In genomic region chr10:82910198-82910597, GRCm38 (mm10) we compare ENCODE assay signal across 10 mouse cellular contexts. TPM values are rescaled to one million over a fixed set of nuclear protein-coding genes. Genes with fewer than 3 reads are reported as not detected.
DNase-seq lines count a peak whose midpoint lies in the region; ATAC-seq and TF ChIP-seq lines count a peak whose summit lies in the region.
"Had no signal": no experiment of that assay in that cellular context is flagged by ENCODE, and none has a peak within 500 bp of the region (broad histone marks: within the 10 kb centered on the region; RNA-seq: fewer than 3 reads in every experiment).

No protein-coding gene starts in this region.

- H3K4me1 ChIP-seq in intestine, postnatal 0 days (replicated peaks; ENCODE audit: control insufficient read depth, insufficient read depth, low read length), result no peaks in the 10 kb centered on the region; the same call in 1 of the 2 replicates
- H3K4me1 ChIP-seq in intestine, embryonic 16.5 days (ENCODE audit: control insufficient read depth, insufficient read depth, low read length), result no peaks in the 10 kb centered on the region
- no peaks in the 10 kb centered on the region for H3K4me1 ChIP-seq in stomach, postnatal 0 days (replicated peaks; ENCODE audit: control insufficient read depth, insufficient read depth)

- ATAC-seq in intestine, postnatal 0 days, result no peak
- ATAC-seq in intestine, embryonic 16.5 days, result no peak
- no peak for ATAC-seq in stomach, postnatal 0 days (ENCODE audit: low FRiP score, low TSS enrichment)
- ATAC-seq in frontal cortex, adult (ENCODE audit: low TSS enrichment), result no peak

- H3K27ac ChIP-seq in intestine, postnatal 0 days (ENCODE audit: low read depth, low read length), result no peak overlapping the region
- no peak overlapping the region for H3K27ac ChIP-seq in intestine, embryonic 16.5 days (ENCODE audit: low read length)
- H3K27ac ChIP-seq in stomach, postnatal 0 days (replicated peaks), result no peak overlapping the region
- H3K27ac ChIP-seq: liver, embryonic 15.5 days had no signal

- intact Hi-C loops in gastrocnemius, postnatal 14 days (cut with DNase I; ENCODE audit: low total_unique reads), result loop anchor here (5.0 kb wide), 2 partner anchors 272 to 292 kb away; no protein-coding TSS in a partner anchor

- H3K9me3 ChIP-seq in intestine, postnatal 0 days (ENCODE audit: control insufficient read depth), result no peaks in the 10 kb centered on the region
- no peaks in the 10 kb centered on the region for H3K9me3 ChIP-seq in intestine, embryonic 16.5 days (ENCODE audit: control insufficient read depth, low read length)
- H3K9me3 ChIP-seq in stomach, postnatal 0 days (ENCODE audit: control insufficient read depth, low read length), result no peaks in the 10 kb centered on the region
- H3K9me3 ChIP-seq: liver, embryonic 15.5 days had no signal

- H3K4me2 ChIP-seq in intestine, postnatal 0 days (replicated peaks; ENCODE audit: low read depth), result no peak overlapping the region
- no peak overlapping the region for H3K4me2 ChIP-seq in intestine, embryonic 16.5 days (ENCODE audit: low read depth, low read length)
- H3K4me2 ChIP-seq in stomach, postnatal 0 days (replicated peaks; ENCODE audit: low read depth), result no peak overlapping the region
- H3K4me2 ChIP-seq: liver, embryonic 15.5 days had no signal

- H3K4me3 ChIP-seq in intestine, postnatal 0 days (ENCODE audit: low read depth, low read length), result no peak overlapping the region
- no peak overlapping the region for H3K4me3 ChIP-seq in intestine, embryonic 16.5 days (ENCODE audit: low read length)
- no peak overlapping the region for H3K4me3 ChIP-seq in stomach, postnatal 0 days (ENCODE audit: low read depth, low read length)
- H3K4me3 ChIP-seq: liver, embryonic 15.5 days had no signal

- H3K9ac ChIP-seq in intestine, postnatal 0 days (ENCODE audit: low read depth, low read length), result no peak overlapping the region
- no peak overlapping the region for H3K9ac ChIP-seq in intestine, embryonic 16.5 days (ENCODE audit: low read depth, low read length)
- no peak overlapping the region for H3K9ac ChIP-seq in stomach, postnatal 0 days (ENCODE audit: low read length)
- H3K9ac ChIP-seq: liver, embryonic 15.5 days had no signal

- TF ChIP-seq CTCF in intestine, postnatal 0 days (IDR thresholded peaks at IDR 0.05; ENCODE audit: low read depth), result peak; percentile 74
- TF ChIP-seq CTCF in stomach, postnatal 0 days (IDR thresholded peaks at IDR 0.05; ENCODE audit: low read depth), result peak; percentile 64

- no peaks in the 10 kb centered on the region for H3K36me3 ChIP-seq in intestine, postnatal 0 days (ENCODE audit: control insufficient read depth, insufficient read depth)
- H3K36me3 ChIP-seq in intestine, embryonic 16.5 days (ENCODE audit: control insufficient read depth, insufficient read depth, low read length), result no peaks in the 10 kb centered on the region
- H3K36me3 ChIP-seq in stomach, postnatal 0 days (ENCODE audit: control insufficient read depth, insufficient read depth, low read length), result no peaks in the 10 kb centered on the region
- H3K36me3 ChIP-seq: liver, embryonic 15.5 days had no signal

- 82% methylated on average over 3 of the region's 3 CpGs for WGBS in intestine, postnatal 0 days
- 73% methylated on average over 3 of the region's 3 CpGs for WGBS in intestine, embryonic 16.5 days
- WGBS in stomach, postnatal 0 days, result 79% methylated on average over 3 of the region's 3 CpGs

- H3K27me3 ChIP-seq in intestine, postnatal 0 days (replicated peaks; ENCODE audit: control insufficient read depth, insufficient read depth, low read length), result 0 out of 2 replicates have a peak, but pooled peaks cover 5% of the 10 kb centered on the region
- no peaks in the 10 kb centered on the region for H3K27me3 ChIP-seq in intestine, embryonic 16.5 days (replicated peaks; ENCODE audit: control insufficient read depth, insufficient read depth, low read length)
- no peaks in the 10 kb centered on the region for H3K27me3 ChIP-seq in stomach, postnatal 0 days (ENCODE audit: control insufficient read depth, insufficient read depth, low read length)

- no peak for TF ChIP-seq EP300 in stomach, postnatal 0 days (optimal IDR thresholded peaks at IDR 0.05)

- DNase-seq in thymus, postnatal 14 days, result peak; percentile 52
- no peak for DNase-seq in thymus, postnatal 25 days
- peak; percentile 44 for DNase-seq in adrenal gland, postnatal 25 days
- DNase-seq in stomach, postnatal 0 days (ENCODE audit: low spot score), result no peak
- no peak for DNase-seq in gastrocnemius, postnatal 14 days
- DNase-seq: right cerebral cortex, postnatal 25 days had no signal

RNA-seq across cellular contexts. Expression of gene Eid3, which starts 43.8 kb away (rescaled TPM):
- polyA plus RNA-seq in intestine, postnatal 0 days (2015; fragmentation: Nextera tagmentation; extraction: Ambion mirVana), result 0.17 and 0.38 TPM in 2 replicates
- polyA plus RNA-seq in intestine, embryonic 16.5 days (2015; fragmentation: Nextera tagmentation; extraction: Ambion mirVana), result 0.20 and 0.23 TPM in 2 replicates
- 4.6 TPM in 2 replicates for total RNA-seq in adrenal gland, postnatal 25 days (2021)
- polyA plus RNA-seq in stomach, postnatal 0 days (2015; fragmentation: Nextera tagmentation; extraction: Ambion mirVana), result 0.36 and 0.38 TPM in 2 replicates
- total RNA-seq in gastrocnemius, postnatal 14 days (2021), result under 1 TPM; 0.41 to 0.86 TPM

Comparison
In these comparisons a context has a peak if more than half of its experiments do, and no peak if none do; other contexts are left out.
1. DNase-seq: peak in thymus, postnatal 14 days (single experiment) and adrenal gland, postnatal 25 days (single experiment); none in thymus, postnatal 25 days (single experiment), stomach, postnatal 0 days (single experiment) and gastrocnemius, postnatal 14 days (single experiment).